Mouse (Mus musculus) monocyte, adult 5-6 weeks (primary cell): ENCODE results near the gene Creld2. TPM values are rescaled to one million over a fixed set of nuclear protein-coding genes. Genes with fewer than 3 reads are reported as not detected.

ENCODE experiments used
- ATAC-seq: fragments of 153-309, 156-312 bp; replicated peaks from 2 replicates; pipeline ENCODE4 v1.8.0; 2017; ENCODE audit warnings: mild to moderate bottlenecking; ENCODE audit not compliant: low TSS enrichment, insufficient number of reproducible peaks, severe bottlenecking, poor library complexity, low FRiP score
- total RNA-seq: library from RNA; stranded (forward); fragments of 200-1000, 200-491, 200-594 nt; gene quantifications from 3 replicates; pipeline ENCODE4 v1.2.3, GENCODE M21; 2017

The Creld2 gene
- total RNA-seq, 1 experiment from 2014 or later: 59.8 TPM

- ATAC-seq: no peak
These were observed 30.2 kb downstream of the Creld2 start for GRCm38 (mm10) chr15:88849621-88850020.

DNA sequence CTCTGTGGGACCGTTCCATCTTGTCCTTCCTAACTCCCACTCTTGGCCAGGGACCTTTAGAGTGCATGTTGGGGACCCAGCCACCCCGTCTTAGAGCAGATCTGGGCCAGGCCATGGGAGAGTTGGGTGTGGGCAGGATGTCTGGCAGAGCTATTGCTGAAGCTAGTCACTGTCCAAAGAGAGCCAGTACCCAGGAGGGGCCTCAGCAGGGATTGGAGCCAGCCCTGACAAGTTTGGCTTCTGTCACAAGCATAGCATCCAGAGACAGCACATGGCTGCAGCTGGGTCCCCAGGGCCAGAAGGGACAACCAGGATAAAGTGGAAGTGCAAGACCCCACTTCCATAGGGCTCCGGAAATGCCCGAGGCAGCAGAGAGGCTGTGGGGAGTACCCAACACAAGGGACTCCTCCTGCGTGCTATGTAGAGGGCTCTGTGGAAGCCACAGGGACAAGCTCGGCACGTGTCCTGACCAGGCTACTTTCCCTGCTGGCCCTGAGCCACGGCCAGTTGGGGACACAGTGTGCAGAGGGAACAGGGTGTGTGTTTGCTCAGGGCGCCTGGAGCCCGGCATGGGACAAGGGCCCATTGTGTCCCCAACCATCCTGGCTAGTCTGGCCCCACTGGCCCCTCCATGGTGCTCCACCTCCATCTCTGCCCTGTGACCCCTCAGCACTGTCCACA, 30.8 kb downstream of the Creld2 start:
- ATAC-seq: no peak

- no peak for ATAC-seq
These were observed 31.6 kb downstream of the Creld2 start for GRCm38 (mm10) chr15:88851076-88851475.

GRCm38 (mm10) chr15:88851507-88852149, 32.2 kb downstream of the Creld2 start:
- ATAC-seq: no peak

DNA sequence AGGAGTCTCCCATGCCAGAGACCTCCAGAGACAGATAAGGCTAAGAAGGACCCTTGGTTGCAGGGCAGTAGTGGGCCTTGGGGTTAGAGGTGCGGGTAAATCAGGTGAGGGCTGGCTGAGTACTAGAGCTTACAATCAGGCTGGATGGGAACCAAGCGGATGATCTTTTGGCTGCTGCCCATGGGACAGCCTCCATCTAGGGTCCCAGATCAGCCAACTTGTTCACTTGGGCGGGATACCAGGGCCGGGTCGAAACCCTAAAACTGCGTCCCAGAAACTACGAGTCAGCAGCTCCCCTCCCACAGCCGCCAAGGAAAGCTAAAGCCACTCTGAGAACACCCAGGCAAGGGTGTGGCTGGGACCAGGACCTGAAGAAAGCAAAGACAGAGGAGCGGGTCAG, 33.7 kb downstream of the Creld2 start:
- ATAC-seq: no peak

GRCm38 (mm10) chr15:88854119-88854968, 34.9 kb downstream of the Creld2 start:
- no peak for ATAC-seq

- no peak for ATAC-seq
These were observed 35.8 kb downstream of the Creld2 start for GRCm38 (mm10) chr15:88854969-88855830.

GRCm38 (mm10) chr15:88855896-88856417, 36.5 kb downstream of the Creld2 start:
- ATAC-seq: no peak

DNA sequence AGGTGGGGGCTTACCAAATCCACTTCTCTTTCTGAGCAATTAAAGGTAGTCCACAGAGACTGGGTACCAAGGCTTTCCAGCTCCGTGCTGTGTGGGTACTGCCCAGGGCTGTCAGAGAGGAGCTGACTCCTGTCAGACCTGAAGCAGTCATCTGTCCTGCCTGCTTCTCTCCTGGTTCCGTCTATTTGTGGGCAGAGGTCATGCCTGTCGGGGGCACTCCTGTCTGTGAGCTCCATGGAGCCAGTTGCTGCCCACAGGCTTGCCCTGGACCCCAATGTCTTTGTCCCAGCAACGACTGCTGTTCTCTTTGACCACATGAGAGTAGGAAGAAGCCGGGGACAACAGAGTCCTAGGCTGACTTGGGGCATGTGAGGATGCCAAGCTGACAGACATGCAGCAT, 37.2 kb downstream of the Creld2 start:
- ATAC-seq: no peak

GRCm38 (mm10) chr15:88857361-88857760, 37.9 kb downstream of the Creld2 start:
- no peak for ATAC-seq

DNA sequence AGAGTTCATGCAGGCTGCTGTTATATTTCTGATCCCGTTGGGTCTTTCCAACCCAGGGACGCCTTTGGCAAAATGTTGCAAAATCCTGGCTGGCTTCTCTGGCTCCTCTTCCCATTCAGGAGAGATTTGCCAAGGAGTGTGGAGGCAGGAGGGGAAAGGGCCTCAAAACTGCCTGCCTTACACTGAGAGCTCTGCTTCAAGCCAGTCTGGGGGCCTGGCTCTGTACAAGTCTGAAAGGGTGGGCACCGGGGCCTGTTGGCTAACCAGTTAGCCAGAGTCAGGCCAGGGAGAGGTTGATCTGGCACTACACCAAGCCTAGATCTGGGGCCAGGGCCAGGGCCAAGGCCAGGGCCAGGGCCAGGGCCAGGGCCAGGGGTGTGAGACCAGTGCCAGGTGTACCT, 38.7 kb downstream of the Creld2 start:
- ATAC-seq: no peak

DNA sequence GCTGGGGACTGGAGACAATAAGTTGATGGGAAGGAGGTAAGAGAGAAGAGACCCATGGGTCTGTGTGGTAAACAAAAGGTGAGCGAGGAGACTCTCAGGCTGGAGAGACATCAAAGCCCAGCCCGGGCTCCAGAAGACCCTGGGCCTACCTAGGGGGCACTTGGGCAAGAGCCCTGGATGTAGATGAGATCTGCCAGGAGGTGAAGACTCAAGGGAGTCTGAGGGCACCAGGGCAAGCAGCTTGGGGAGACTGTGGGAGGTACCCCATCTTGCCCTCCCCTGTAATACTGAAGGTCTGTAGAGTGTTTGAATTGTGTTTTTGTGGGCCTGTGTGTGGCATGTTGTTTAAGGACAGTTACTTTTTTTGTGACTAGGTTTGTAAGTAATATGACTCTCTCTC, 39.3 kb downstream of the Creld2 start:
- no peak for ATAC-seq

DNA sequence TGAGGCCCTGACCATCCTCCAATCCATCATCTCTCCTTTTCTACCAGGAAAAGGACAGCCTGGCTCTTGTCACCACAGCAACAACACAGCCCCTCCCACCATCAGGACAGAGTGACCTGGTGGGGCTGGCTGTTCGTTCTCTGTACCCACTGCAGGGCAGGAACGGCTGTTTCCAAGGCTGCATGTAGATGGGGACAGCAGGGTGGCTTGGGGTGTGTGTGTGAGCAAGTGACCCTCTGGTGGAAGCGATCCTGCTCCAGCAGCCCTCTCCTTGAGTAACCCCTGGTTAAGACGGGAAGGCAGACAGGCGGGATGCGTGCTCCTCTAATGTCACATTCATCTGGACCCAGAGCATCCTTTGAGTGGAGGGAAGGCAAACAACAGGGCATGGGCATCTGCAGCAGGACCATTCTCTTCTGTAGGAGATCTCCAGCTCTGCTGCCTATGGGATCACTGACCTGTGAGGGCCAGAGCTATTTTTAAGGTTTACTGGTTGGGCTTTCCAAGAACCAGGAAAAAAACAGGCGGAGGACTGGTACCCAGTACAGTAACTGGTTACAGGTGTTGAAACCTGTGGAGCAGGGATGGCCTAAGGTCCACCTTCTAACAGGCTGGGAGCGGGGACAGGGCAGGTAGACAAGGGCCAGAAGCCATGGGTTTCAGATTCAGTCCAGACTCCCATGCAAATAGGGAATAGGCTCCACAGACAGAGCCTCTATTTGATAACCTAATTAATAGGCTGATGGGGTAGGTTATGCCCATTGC, 39.9 kb downstream of the Creld2 start:
- no peak for ATAC-seq

GRCm38 (mm10) chr15:88860781-88861180, 41.3 kb downstream of the Creld2 start:
- no peak for ATAC-seq

DNA sequence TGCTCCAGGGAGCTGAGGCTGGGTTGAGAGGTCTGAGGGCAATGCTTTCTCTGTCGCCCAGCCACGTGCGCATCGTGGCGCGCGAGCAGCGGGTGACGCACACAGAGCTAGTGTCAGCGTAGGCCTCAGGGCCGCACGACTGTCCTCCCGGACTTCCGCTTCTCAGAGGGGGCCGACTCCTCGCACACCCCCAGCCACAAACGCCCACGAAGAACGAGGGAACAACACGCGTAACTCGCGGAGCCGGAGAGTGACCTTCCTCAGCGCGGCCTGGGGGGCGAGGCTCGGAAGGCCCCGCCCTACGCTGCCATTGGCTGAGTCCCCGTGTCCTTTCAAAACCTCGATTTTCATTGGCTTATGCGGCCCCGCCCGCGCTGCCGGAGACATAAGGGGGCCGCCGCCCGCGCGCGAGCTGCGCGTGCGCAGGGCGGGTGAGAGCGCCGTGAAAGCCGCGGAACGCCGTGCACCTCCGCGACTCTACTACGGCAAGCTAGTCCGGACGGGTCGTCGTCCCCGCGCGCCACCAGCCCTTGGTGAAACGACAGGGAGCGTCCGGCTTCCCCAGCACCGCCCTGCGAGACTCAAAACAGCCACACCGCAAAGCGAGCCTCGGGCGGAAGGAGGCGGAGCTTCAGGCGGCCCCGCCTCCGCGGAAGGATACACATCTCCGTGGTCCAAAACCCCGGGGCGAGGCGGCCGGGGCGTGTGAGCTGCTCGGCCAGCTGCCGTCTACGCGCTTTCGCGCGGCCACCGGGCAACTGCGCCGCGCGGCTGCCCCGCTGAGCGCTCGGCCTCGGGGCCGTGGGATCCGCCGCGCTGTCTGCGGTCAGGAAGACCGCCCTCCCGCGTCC, 42.6 kb downstream of the Creld2 start, which contains the start of gene Pim3:
Gene Pim3, plus strand, starts transcription at position 415 of the 851 bp plus-strand sequence.
- ATAC-seq: peak; percentile 84

- ATAC-seq: no peak
These were observed 43.6 kb downstream of the Creld2 start for GRCm38 (mm10) chr15:88862881-88863694.
